Mouse (Mus musculus): ENCODE measurements around the gene P2rx2. TPM values are rescaled to one million over a fixed set of nuclear protein-coding genes. Genes with fewer than 3 reads are reported as not detected.

The P2rx2 gene
- polyA plus RNA-seq, 1 experiment: not detected

- TF ChIP-seq CTCF (IDR thresholded peaks at IDR 0.05; ENCODE audit: borderline replicate concordance, insufficient read depth, low read length) (no peak), POLR2A (IDR thresholded peaks at IDR 0.05; ENCODE audit: low read depth, low read length) (no peak)
- Histone ChIP-seq H3K4me1 (ENCODE audit: control insufficient read depth, insufficient read depth, low read length) (no peaks in the 10 kb centered on the region), H3K4me3 (ENCODE audit: insufficient read depth, low read length) (no peak within 1 kb of the TSS), H3K27ac (ENCODE audit: insufficient read depth, low read length) (no peak within 1 kb of the TSS)
Measured at GRCm38 (mm10) chr5:110344524-110344923, 1.5 kb upstream of the P2rx2 start, which contains the start of gene Lrcol1. Lrcol1 (plus strand) TSS chr5:110344730.

- Histone ChIP-seq H3K27ac (ENCODE audit: insufficient read depth, low read length) (peak overlapping the region; percentile 54; the same call in 1 of the 2 replicates), H3K4me1 (ENCODE audit: control insufficient read depth, insufficient read depth, low read length) (no peaks in the 10 kb centered on the region; the same call in 1 of the 2 replicates), H3K4me3 (ENCODE audit: insufficient read depth, low read length) (no peak overlapping the region)
- TF ChIP-seq POLR2A (IDR thresholded peaks at IDR 0.05; ENCODE audit: low read depth, low read length): no peak
- no peak for TF ChIP-seq CTCF (IDR thresholded peaks at IDR 0.05; ENCODE audit: borderline replicate concordance, insufficient read depth, low read length)
Measured at GRCm38 (mm10) chr5:110338792-110339191, 4.2 kb downstream of the P2rx2 start.

DNA sequence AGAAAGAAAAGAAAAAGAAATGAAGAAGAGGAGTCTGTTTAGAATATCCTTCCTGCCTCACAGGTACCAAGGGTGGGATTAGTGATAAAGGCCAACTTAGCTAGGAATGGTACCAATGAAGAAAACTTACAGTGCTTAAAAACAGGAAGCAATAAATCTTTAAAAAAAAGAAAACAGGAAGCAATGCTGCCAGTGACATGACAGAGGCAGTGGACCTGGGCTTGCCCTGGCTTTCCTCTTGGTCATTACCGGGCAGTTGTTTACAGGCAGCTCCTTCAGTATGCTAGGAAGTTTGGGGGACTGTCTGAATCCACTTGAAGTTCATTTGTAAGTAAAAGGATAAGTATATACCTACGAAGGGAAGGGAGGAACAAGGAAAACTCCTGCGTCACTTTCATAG lies 12.5 kb downstream of the P2rx2 start:
- Histone ChIP-seq H3K4me1 (ENCODE audit: control insufficient read depth, insufficient read depth, low read length) (no peaks in the 10 kb centered on the region; the same call in 1 of the 2 replicates), H3K4me3 (ENCODE audit: insufficient read depth, low read length) (no peak overlapping the region), H3K27ac (ENCODE audit: insufficient read depth, low read length) (no peak overlapping the region)
- TF ChIP-seq CTCF (IDR thresholded peaks at IDR 0.05; ENCODE audit: borderline replicate concordance, insufficient read depth, low read length) (no peak), POLR2A (IDR thresholded peaks at IDR 0.05; ENCODE audit: low read depth, low read length) (no peak)

GRCm38 (mm10) chr5:110313127-110313526 lies 29.9 kb downstream of the P2rx2 start:
- TF ChIP-seq POLR2A (IDR thresholded peaks at IDR 0.05; ENCODE audit: low read depth, low read length): no peak
- no peak for TF ChIP-seq CTCF (IDR thresholded peaks at IDR 0.05; ENCODE audit: borderline replicate concordance, insufficient read depth, low read length)
- Histone ChIP-seq H3K27ac (ENCODE audit: insufficient read depth, low read length) (no peak overlapping the region), H3K4me3 (ENCODE audit: insufficient read depth, low read length) (no peak overlapping the region), H3K4me1 (ENCODE audit: control insufficient read depth, insufficient read depth, low read length) (no peaks in the 10 kb centered on the region)

DNA sequence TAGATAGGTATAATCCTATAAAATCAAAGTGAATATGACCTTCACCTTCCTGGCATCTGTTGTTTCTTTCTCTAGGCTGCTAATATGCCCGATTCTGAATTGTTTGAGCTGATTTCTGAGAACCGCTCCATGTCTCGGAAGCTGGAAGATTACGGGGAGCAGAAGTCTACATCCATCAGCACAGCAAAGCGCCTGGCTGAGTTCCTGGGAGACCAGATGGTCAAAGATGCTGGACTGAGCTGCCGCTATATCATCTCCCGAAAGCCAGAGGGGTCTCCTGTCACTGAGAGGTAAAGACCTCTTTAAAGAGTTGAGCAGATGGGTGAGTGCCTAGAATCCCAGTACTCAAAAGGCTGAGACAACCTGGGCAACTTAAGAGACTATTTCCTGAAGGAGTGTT lies 34.2 kb downstream of the P2rx2 start:
- H3K4me1 ChIP-seq (ENCODE audit: control insufficient read depth, insufficient read depth, low read length): no peaks in the 10 kb centered on the region
- TF ChIP-seq POLR2A (IDR thresholded peaks at IDR 0.05; ENCODE audit: low read depth, low read length) (no peak), CTCF (IDR thresholded peaks at IDR 0.05; ENCODE audit: borderline replicate concordance, insufficient read depth, low read length) (no peak)
- H3K27ac ChIP-seq (ENCODE audit: insufficient read depth, low read length): no peak overlapping the region
- no peak overlapping the region for H3K4me3 ChIP-seq (ENCODE audit: insufficient read depth, low read length)

GRCm38 (mm10) chr5:110300591-110300990 lies 42.4 kb downstream of the P2rx2 start:
- TF ChIP-seq CTCF (IDR thresholded peaks at IDR 0.05; ENCODE audit: borderline replicate concordance, insufficient read depth, low read length) (no peak), POLR2A (IDR thresholded peaks at IDR 0.05; ENCODE audit: low read depth, low read length) (no peak)
- Histone ChIP-seq H3K4me3 (ENCODE audit: insufficient read depth, low read length) (no peak overlapping the region), H3K27ac (ENCODE audit: insufficient read depth, low read length) (no peak overlapping the region), H3K4me1 (ENCODE audit: control insufficient read depth, insufficient read depth, low read length) (no peaks in the 10 kb centered on the region)

GRCm38 (mm10) chr5:110296637-110297036 lies 46.4 kb downstream of the P2rx2 start:
- H3K4me3 ChIP-seq (ENCODE audit: insufficient read depth, low read length): no peak overlapping the region
- no peaks in the 10 kb centered on the region for H3K4me1 ChIP-seq (ENCODE audit: control insufficient read depth, insufficient read depth, low read length)
- TF ChIP-seq CTCF (IDR thresholded peaks at IDR 0.05; ENCODE audit: borderline replicate concordance, insufficient read depth, low read length) (no peak), POLR2A (IDR thresholded peaks at IDR 0.05; ENCODE audit: low read depth, low read length) (no peak)
- H3K27ac ChIP-seq (ENCODE audit: insufficient read depth, low read length): no peak overlapping the region

DNA sequence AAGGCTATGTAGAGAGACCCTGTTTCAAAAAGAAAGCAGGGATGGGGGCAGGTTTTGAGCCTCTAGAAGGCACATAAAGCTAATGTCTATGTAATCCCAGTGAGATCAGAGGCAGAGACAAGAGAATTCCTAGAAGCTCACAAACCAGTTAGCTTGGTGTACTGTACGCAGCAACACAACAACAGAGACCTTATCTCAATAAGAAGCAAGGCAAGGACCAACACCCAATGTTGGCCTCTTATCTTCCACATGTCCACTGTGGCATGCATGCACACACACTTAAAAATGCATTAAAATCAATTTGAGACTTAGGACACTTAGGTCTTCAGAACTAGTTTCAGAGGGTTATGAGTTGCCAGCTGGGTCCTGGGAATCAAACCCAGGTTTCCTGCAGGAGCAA lies 51.4 kb downstream of the P2rx2 start:
- H3K27ac ChIP-seq (ENCODE audit: insufficient read depth, low read length): no peak overlapping the region
- peaks cover 3% of the 10 kb centered on the region; the same call in 1 of the 2 replicates for H3K4me1 ChIP-seq (ENCODE audit: control insufficient read depth, insufficient read depth, low read length)
- no peak overlapping the region for H3K4me3 ChIP-seq (ENCODE audit: insufficient read depth, low read length)
- TF ChIP-seq POLR2A (IDR thresholded peaks at IDR 0.05; ENCODE audit: low read depth, low read length): no peak
- no peak for TF ChIP-seq CTCF (IDR thresholded peaks at IDR 0.05; ENCODE audit: borderline replicate concordance, insufficient read depth, low read length)

Other genes with a start within 250 kb of the P2rx2 start
- gene Gm35315, start 248.8 kb downstream of the P2rx2 start, polyA plus RNA-seq (2011; ENCODE audit: insufficient read length, low read depth, missing spikeins): 1.4 and 1.9 TPM in 2 replicates
- 0.28 and 0.87 TPM in 2 replicates for gene Plcxd1, start 243.2 kb downstream of the P2rx2 start, polyA plus RNA-seq (2011; ENCODE audit: insufficient read length, low read depth, missing spikeins)
- 21.4 and 24.7 TPM in 2 replicates for gene Gtpbp6, start 235.0 kb downstream of the P2rx2 start, polyA plus RNA-seq (2011; ENCODE audit: insufficient read length, low read depth, missing spikeins)
- 8.3 and 9.4 TPM in 2 replicates for gene Zfp605, start 233.1 kb downstream of the P2rx2 start, polyA plus RNA-seq (2011; ENCODE audit: insufficient read length, low read depth, missing spikeins)
- 35.8 and 38.1 TPM in 2 replicates for gene Chfr, start 207.4 kb downstream of the P2rx2 start, polyA plus RNA-seq (2011; ENCODE audit: insufficient read length, low read depth, missing spikeins)
- gene Golga3, start 166.5 kb downstream of the P2rx2 start, polyA plus RNA-seq (2011; ENCODE audit: insufficient read length, low read depth, missing spikeins): 49.2 and 54.9 TPM in 2 replicates
- 37.2 and 37.3 TPM in 2 replicates for gene Ankle2, start 112.2 kb downstream of the P2rx2 start, polyA plus RNA-seq (2011; ENCODE audit: insufficient read length, low read depth, missing spikeins)
- 47.7 and 52.0 TPM in 2 replicates for gene Pgam5, start 73.3 kb downstream of the P2rx2 start, polyA plus RNA-seq (2011; ENCODE audit: insufficient read length, low read depth, missing spikeins)
- gene Pxmp2, start 57.0 kb downstream of the P2rx2 start, polyA plus RNA-seq (2011; ENCODE audit: insufficient read length, low read depth, missing spikeins): 2.8 and 3.3 TPM in 2 replicates
- gene Pole, start 56.9 kb downstream of the P2rx2 start, polyA plus RNA-seq (2011; ENCODE audit: insufficient read length, low read depth, missing spikeins): 20.5 and 27.0 TPM in 2 replicates
- gene Lrcol1, start 1.5 kb upstream of the P2rx2 start, polyA plus RNA-seq (2011; ENCODE audit: insufficient read length, low read depth, missing spikeins): not detected in 2 replicates
- 11.4 and 13.3 TPM in 2 replicates for gene Fbrsl1, start 105.3 kb upstream of the P2rx2 start, polyA plus RNA-seq (2011; ENCODE audit: insufficient read length, low read depth, missing spikeins)
- 0.46 TPM in 1 of 2 replicates, not detected in the other for gene Galnt9, start 201.1 kb upstream of the P2rx2 start, polyA plus RNA-seq (2011; ENCODE audit: insufficient read length, low read depth, missing spikeins)